Mouse (Mus musculus): ENCODE results near the gene Arhgap35. TPM values are rescaled to one million over a fixed set of nuclear protein-coding genes. Genes with fewer than 3 reads are reported as not detected.
A peak's percentile ranks its signal among the peaks of the same experiment; 100 is the strongest.

Arhgap35 gene
- polyA plus RNA-seq, 1 experiment from 2014 or later: 13.3 TPM

- Histone ChIP-seq H3K27me3 (replicated peaks) (no peaks in the 10 kb centered on the region), H3K4me3 (no peak overlapping the region), H3K4me1 (peaks cover 60% of the 10 kb centered on the region), H3K4me2 (peak overlapping the region; percentile 47), H3K36me3 (peaks cover 7% of the 10 kb centered on the region), H3K27ac (replicated peaks) (peak overlapping the region; percentile 88), H3K9ac (peak overlapping the region; percentile 50), H3K9me3 (0 out of 2 replicates have a peak, but pooled peaks cover 5% of the 10 kb centered on the region)
- WGBS: 8% methylated on average over 4 of the region's 4 CpGs
- peak; percentile 51; the same call in 1 of the 2 replicates for ATAC-seq (ENCODE audit: extremely low read depth, insufficient number of reproducible peaks, low FRiP score, low TSS enrichment)
Observed at GRCm38 (mm10) chr7:16601683-16602102, 13.1 kb downstream of the Arhgap35 start.

- 0 out of 2 replicates have a peak, but pooled peaks cover 4% of the 10 kb centered on the region for H3K9me3 ChIP-seq
Observed at GRCm38 (mm10) chr7:16599006-16599405, 15.8 kb downstream of the Arhgap35 start.

GRCm38 (mm10) chr7:16591292-16591691 is 23.5 kb downstream of the Arhgap35 start:
- Histone ChIP-seq H3K9me3 (no peaks in the 10 kb centered on the region), H3K36me3 (peaks cover 13% of the 10 kb centered on the region), H3K4me3 (no peak overlapping the region), H3K4me1 (peaks cover 53% of the 10 kb centered on the region), H3K27ac (replicated peaks) (no peak overlapping the region), H3K4me2 (no peak overlapping the region), H3K27me3 (replicated peaks) (no peaks in the 10 kb centered on the region), H3K9ac (no peak overlapping the region)
- no peak for ATAC-seq (ENCODE audit: extremely low read depth, insufficient number of reproducible peaks, low FRiP score, low TSS enrichment)
- WGBS: 61% methylated on average over 1 of the region's 1 CpGs

More at GRCm38 (mm10) chr7:16599006-16599405, 15.8 kb downstream of the Arhgap35 start:
- Histone ChIP-seq H3K36me3 (peaks cover 18% of the 10 kb centered on the region), H3K4me2 (no peak overlapping the region), H3K27ac (replicated peaks) (no peak overlapping the region), H3K9ac (no peak overlapping the region), H3K27me3 (replicated peaks) (no peaks in the 10 kb centered on the region), H3K4me3 (no peak overlapping the region), H3K4me1 (peaks cover 60% of the 10 kb centered on the region)
- WGBS: 62% methylated on average over 2 of the region's 2 CpGs
- ATAC-seq (ENCODE audit: extremely low read depth, insufficient number of reproducible peaks, low FRiP score, low TSS enrichment): no peak

- no peaks in the 10 kb centered on the region for H3K9me3 ChIP-seq
- peak overlapping the region; percentile 72 for H3K27ac ChIP-seq (replicated peaks)
- H3K27me3 ChIP-seq (replicated peaks): no peaks in the 10 kb centered on the region
- no peak overlapping the region for H3K4me3 ChIP-seq
- peak overlapping the region; percentile 16; the same call in 1 of the 2 replicates for H3K9ac ChIP-seq
- WGBS: 46% methylated on average over 3 of the region's 3 CpGs
- no peak for ATAC-seq (ENCODE audit: extremely low read depth, insufficient number of reproducible peaks, low FRiP score, low TSS enrichment)
- H3K4me2 ChIP-seq: peak overlapping the region; percentile 7; the same call in 1 of the 2 replicates
- no peaks in the 10 kb centered on the region for H3K36me3 ChIP-seq
- peaks cover 89% of the 10 kb centered on the region for H3K4me1 ChIP-seq
Observed at GRCm38 (mm10) chr7:16587649-16588048, 27.1 kb downstream of the Arhgap35 start.

- Histone ChIP-seq H3K27me3 (replicated peaks) (no peaks in the 10 kb centered on the region), H3K9ac (no peak overlapping the region), H3K9me3 (no peaks in the 10 kb centered on the region), H3K36me3 (no peaks in the 10 kb centered on the region), H3K4me3 (no peak overlapping the region), H3K4me1 (peaks cover 92% of the 10 kb centered on the region), H3K27ac (replicated peaks) (peak overlapping the region; percentile 90), H3K4me2 (peak overlapping the region; percentile 39)
- ATAC-seq (ENCODE audit: extremely low read depth, insufficient number of reproducible peaks, low FRiP score, low TSS enrichment): no peak
Observed at GRCm38 (mm10) chr7:16584384-16584783, 30.4 kb downstream of the Arhgap35 start.

- Histone ChIP-seq H3K4me2 (peak overlapping the region; percentile 39), H3K4me3 (no peak overlapping the region), H3K27ac (replicated peaks) (peak overlapping the region; percentile 90), H3K9me3 (no peaks in the 10 kb centered on the region), H3K27me3 (replicated peaks) (no peaks in the 10 kb centered on the region), H3K9ac (no peak overlapping the region), H3K4me1 (peaks cover 86% of the 10 kb centered on the region), H3K36me3 (no peaks in the 10 kb centered on the region)
- WGBS: 29% methylated on average over 1 of the region's 1 CpGs
- 0 out of 2 replicates have a peak, but pooled peaks have one; percentile 21 for ATAC-seq (ENCODE audit: extremely low read depth, insufficient number of reproducible peaks, low FRiP score, low TSS enrichment)
Observed at GRCm38 (mm10) chr7:16583775-16584174, 31.0 kb downstream of the Arhgap35 start.

- Histone ChIP-seq H3K27me3 (replicated peaks) (no peaks in the 10 kb centered on the region), H3K4me1 (peaks cover 80% of the 10 kb centered on the region), H3K4me3 (no peak overlapping the region), H3K27ac (replicated peaks) (peak overlapping the region; percentile 90), H3K36me3 (no peaks in the 10 kb centered on the region), H3K9ac (no peak overlapping the region), H3K9me3 (no peaks in the 10 kb centered on the region), H3K4me2 (no peak overlapping the region)
- 29% methylated on average over 3 of the region's 3 CpGs for WGBS
- ATAC-seq (ENCODE audit: extremely low read depth, insufficient number of reproducible peaks, low FRiP score, low TSS enrichment): no peak
Observed at GRCm38 (mm10) chr7:16582299-16582698, 32.5 kb downstream of the Arhgap35 start.

GRCm38 (mm10) chr7:16581276-16582100 is 33.3 kb downstream of the Arhgap35 start:
- no peak overlapping the region for H3K4me3 ChIP-seq
- H3K36me3 ChIP-seq: no peaks in the 10 kb centered on the region
- 53% methylated on average over 13 of the region's 13 CpGs for WGBS
- no peak overlapping the region for H3K4me2 ChIP-seq
- H3K9me3 ChIP-seq: no peaks in the 10 kb centered on the region
- H3K4me1 ChIP-seq: peaks cover 80% of the 10 kb centered on the region
- ATAC-seq (ENCODE audit: extremely low read depth, insufficient number of reproducible peaks, low FRiP score, low TSS enrichment): no peak
- peak overlapping the region; percentile 53 for H3K9ac ChIP-seq
- no peaks in the 10 kb centered on the region for H3K27me3 ChIP-seq (replicated peaks)
- peak overlapping the region; percentile 90 for H3K27ac ChIP-seq (replicated peaks)

GRCm38 (mm10) chr7:16576719-16577118 is 38.1 kb downstream of the Arhgap35 start:
- Histone ChIP-seq H3K36me3 (no peaks in the 10 kb centered on the region), H3K4me3 (no peak overlapping the region), H3K27me3 (replicated peaks) (no peaks in the 10 kb centered on the region), H3K9me3 (no peaks in the 10 kb centered on the region), H3K4me2 (no peak overlapping the region), H3K4me1 (peaks cover 53% of the 10 kb centered on the region), H3K9ac (no peak overlapping the region), H3K27ac (replicated peaks) (no peak overlapping the region)
- WGBS: 36% methylated on average over 1 of the region's 1 CpGs
- ATAC-seq (ENCODE audit: extremely low read depth, insufficient number of reproducible peaks, low FRiP score, low TSS enrichment): no peak

- H3K4me3 ChIP-seq: no peak overlapping the region
- H3K27me3 ChIP-seq (replicated peaks): no peaks in the 10 kb centered on the region
- H3K9me3 ChIP-seq: no peaks in the 10 kb centered on the region
- no peak overlapping the region for H3K9ac ChIP-seq
- H3K27ac ChIP-seq (replicated peaks): no peak overlapping the region
- no peaks in the 10 kb centered on the region for H3K36me3 ChIP-seq
- ATAC-seq (ENCODE audit: extremely low read depth, insufficient number of reproducible peaks, low FRiP score, low TSS enrichment): no peak
- H3K4me1 ChIP-seq: peaks cover 33% of the 10 kb centered on the region
- H3K4me2 ChIP-seq: no peak overlapping the region
- WGBS: 96% methylated on average over 1 of the region's 1 CpGs
Observed at GRCm38 (mm10) chr7:16571191-16571590, 43.6 kb downstream of the Arhgap35 start.

GRCm38 (mm10) chr7:16570737-16571136 is 44.1 kb downstream of the Arhgap35 start:
- no peaks in the 10 kb centered on the region for H3K9me3 ChIP-seq
- H3K4me3 ChIP-seq: no peak overlapping the region
- H3K36me3 ChIP-seq: no peaks in the 10 kb centered on the region
- no peak overlapping the region for H3K9ac ChIP-seq
- no peak for ATAC-seq (ENCODE audit: extremely low read depth, insufficient number of reproducible peaks, low FRiP score, low TSS enrichment)
- H3K4me1 ChIP-seq: peaks cover 29% of the 10 kb centered on the region
- no peak overlapping the region for H3K4me2 ChIP-seq
- no peak overlapping the region for H3K27ac ChIP-seq (replicated peaks)
- WGBS: 85% methylated on average over 1 of the region's 1 CpGs
- H3K27me3 ChIP-seq (replicated peaks): no peaks in the 10 kb centered on the region

GRCm38 (mm10) chr7:16564491-16564890 is 50.3 kb downstream of the Arhgap35 start:
- Histone ChIP-seq H3K9ac (no peak overlapping the region), H3K27ac (replicated peaks) (no peak overlapping the region), H3K4me2 (no peak overlapping the region), H3K27me3 (replicated peaks) (no peaks in the 10 kb centered on the region), H3K36me3 (peaks cover 54% of the 10 kb centered on the region), H3K9me3 (no peaks in the 10 kb centered on the region), H3K4me1 (peaks cover 3% of the 10 kb centered on the region; the same call in 1 of the 2 replicates), H3K4me3 (no peak overlapping the region)
- WGBS: 87% methylated on average over 8 of the region's 8 CpGs
- no peak for ATAC-seq (ENCODE audit: extremely low read depth, insufficient number of reproducible peaks, low FRiP score, low TSS enrichment)

Data from heart, embryonic 13.5 days (tissue).